Mouse (Mus musculus): Measurements from ENCODE around the gene Hhipl1.

The Hhipl1 gene

GRCm38 (mm10) chr12:108313244-108313772, 7.2 kb downstream of the Hhipl1 start:
- no peak for DNase-seq (ENCODE audit: low read depth, low spot score)

GRCm38 (mm10) chr12:108315818-108316217, 9.7 kb downstream of the Hhipl1 start:
- no peak for DNase-seq (ENCODE audit: low read depth, low spot score)

- no peak for DNase-seq (ENCODE audit: low read depth, low spot score)
Observed at GRCm38 (mm10) chr12:108316655-108317054, 10.6 kb downstream of the Hhipl1 start.

GRCm38 (mm10) chr12:108317201-108317738, 11.2 kb downstream of the Hhipl1 start:
- no peak for DNase-seq (ENCODE audit: low read depth, low spot score)

GRCm38 (mm10) chr12:108317826-108318430, 11.9 kb downstream of the Hhipl1 start:
- DNase-seq (ENCODE audit: low read depth, low spot score), result no peak

- no peak for DNase-seq (ENCODE audit: low read depth, low spot score)
Observed at GRCm38 (mm10) chr12:108318499-108318898, 12.4 kb downstream of the Hhipl1 start.

- no peak for DNase-seq (ENCODE audit: low read depth, low spot score)
Observed at GRCm38 (mm10) chr12:108320096-108320495, 14.0 kb downstream of the Hhipl1 start.

- DNase-seq (ENCODE audit: low read depth, low spot score), result no peak
Observed at GRCm38 (mm10) chr12:108326401-108326800, 20.3 kb downstream of the Hhipl1 start.

- no peak for DNase-seq (ENCODE audit: low read depth, low spot score)
Observed at GRCm38 (mm10) chr12:108327889-108328491, 21.9 kb downstream of the Hhipl1 start.

GRCm38 (mm10) chr12:108333056-108333455, 27.0 kb downstream of the Hhipl1 start:
- DNase-seq (ENCODE audit: low read depth, low spot score), result no peak

GRCm38 (mm10) chr12:108333481-108333882, 27.4 kb downstream of the Hhipl1 start:
- no peak for DNase-seq (ENCODE audit: low read depth, low spot score)

- peak; percentile 47 for DNase-seq (ENCODE audit: low read depth, low spot score)
Observed at GRCm38 (mm10) chr12:108333895-108334445, 27.9 kb downstream of the Hhipl1 start, which contains the start of gene Cyp46a1. Gene Cyp46a1 (plus strand): TSS chr12:108334381.

GRCm38 (mm10) chr12:108334529-108334928, 28.5 kb downstream of the Hhipl1 start:
- DNase-seq (ENCODE audit: low read depth, low spot score), result no peak

- no peak for DNase-seq (ENCODE audit: low read depth, low spot score)
Observed at GRCm38 (mm10) chr12:108338572-108339190, 32.6 kb downstream of the Hhipl1 start.

GRCm38 (mm10) chr12:108348151-108348550, 42.1 kb downstream of the Hhipl1 start:
- no peak for DNase-seq (ENCODE audit: low read depth, low spot score)

GRCm38 (mm10) chr12:108349026-108349425, 43.0 kb downstream of the Hhipl1 start:
- no peak for DNase-seq (ENCODE audit: low read depth, low spot score)

- no peak for DNase-seq (ENCODE audit: low read depth, low spot score)
Observed at GRCm38 (mm10) chr12:108350931-108351330, 44.9 kb downstream of the Hhipl1 start.

- DNase-seq (ENCODE audit: low read depth, low spot score), result no peak
Observed at GRCm38 (mm10) chr12:108352371-108353136, 46.5 kb downstream of the Hhipl1 start.

GRCm38 (mm10) chr12:108354284-108354683, 48.2 kb downstream of the Hhipl1 start:
- DNase-seq (ENCODE audit: low read depth, low spot score), result no peak

GRCm38 (mm10) chr12:108355271-108355670, 49.2 kb downstream of the Hhipl1 start:
- no peak for DNase-seq (ENCODE audit: low read depth, low spot score)

GRCm38 (mm10) chr12:108355986-108356385, 49.9 kb downstream of the Hhipl1 start:
- no peak for DNase-seq (ENCODE audit: low read depth, low spot score)

Data from c-Kit-negative CD71-positive TER-119-positive erythroid progenitor cells, embryonic 14.5 days (primary cell).